Mouse (Mus musculus) adrenal gland, adult (tissue): Measurements from ENCODE around the gene Bend5.

ENCODE experiments used
- DNase-seq, 2 experiments: peaks; one replicate each; pipeline ENCODE4 v3.0.0; 2022 to 2023; ENCODE audit warnings: low spot score in 1 of 2; ENCODE audit not compliant: inconsistent age in 2 of 2

Bend5 gene

DNA sequence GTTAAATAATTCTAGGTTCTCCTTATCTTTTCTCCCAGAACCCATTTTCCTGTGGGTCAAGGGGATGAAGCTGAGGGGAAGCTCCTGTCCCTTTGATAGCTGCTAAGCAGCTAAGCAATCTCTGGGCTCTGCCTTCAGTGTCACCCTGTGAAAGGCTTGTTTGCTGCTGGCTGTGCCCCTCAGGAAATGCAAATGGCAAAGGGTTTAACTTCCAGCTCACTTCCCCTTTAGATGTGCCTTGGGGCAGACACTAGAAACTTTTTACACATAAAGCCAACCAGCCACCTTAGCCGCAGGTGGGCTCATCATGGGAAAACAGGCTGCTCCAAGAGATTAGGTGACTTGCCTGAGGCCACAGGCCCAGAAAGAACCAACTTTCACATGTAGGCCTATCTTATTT, 26.9 kb downstream of the Bend5 start:
- DNase-seq: no peak

DNA sequence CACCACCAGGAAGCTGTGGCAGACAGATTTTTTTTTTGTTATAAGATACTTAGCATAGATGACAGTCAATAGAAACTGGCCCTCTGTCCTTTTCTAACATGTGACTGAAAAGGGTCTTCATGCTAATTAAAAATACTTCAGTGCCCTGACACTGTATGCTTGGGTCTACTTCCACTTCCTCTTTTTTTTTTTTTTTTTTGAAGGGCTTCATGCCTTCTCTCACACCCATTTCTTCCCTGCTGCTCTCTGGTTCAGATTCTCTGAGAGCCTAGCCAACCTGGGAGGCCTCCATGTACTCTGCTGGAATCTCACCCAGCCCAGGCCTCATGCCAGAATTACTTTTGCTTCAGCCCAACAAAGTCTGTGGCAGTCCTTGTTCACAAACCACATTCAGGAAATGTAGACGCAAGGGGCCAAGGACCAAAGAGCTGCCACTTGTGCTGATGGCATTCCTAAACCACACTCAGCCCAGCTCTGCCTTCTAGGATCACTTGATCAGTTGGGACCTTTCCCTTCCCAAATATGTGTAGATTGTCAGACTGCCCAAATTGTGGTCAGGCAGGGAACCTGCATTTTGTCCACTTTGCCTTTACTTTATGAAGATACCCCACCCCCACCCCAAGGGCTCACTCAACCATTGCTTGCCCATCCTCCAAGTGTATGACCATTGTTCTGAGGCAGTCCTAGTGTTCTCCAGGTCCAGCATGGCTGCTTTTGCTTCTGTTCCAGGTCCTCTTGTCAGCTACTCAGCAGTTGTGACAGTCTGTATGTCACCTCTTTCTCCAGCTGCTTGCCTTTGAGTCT, 27.8 kb downstream of the Bend5 start:
- peak; percentile 68 to 71 for DNase-seq

DNA sequence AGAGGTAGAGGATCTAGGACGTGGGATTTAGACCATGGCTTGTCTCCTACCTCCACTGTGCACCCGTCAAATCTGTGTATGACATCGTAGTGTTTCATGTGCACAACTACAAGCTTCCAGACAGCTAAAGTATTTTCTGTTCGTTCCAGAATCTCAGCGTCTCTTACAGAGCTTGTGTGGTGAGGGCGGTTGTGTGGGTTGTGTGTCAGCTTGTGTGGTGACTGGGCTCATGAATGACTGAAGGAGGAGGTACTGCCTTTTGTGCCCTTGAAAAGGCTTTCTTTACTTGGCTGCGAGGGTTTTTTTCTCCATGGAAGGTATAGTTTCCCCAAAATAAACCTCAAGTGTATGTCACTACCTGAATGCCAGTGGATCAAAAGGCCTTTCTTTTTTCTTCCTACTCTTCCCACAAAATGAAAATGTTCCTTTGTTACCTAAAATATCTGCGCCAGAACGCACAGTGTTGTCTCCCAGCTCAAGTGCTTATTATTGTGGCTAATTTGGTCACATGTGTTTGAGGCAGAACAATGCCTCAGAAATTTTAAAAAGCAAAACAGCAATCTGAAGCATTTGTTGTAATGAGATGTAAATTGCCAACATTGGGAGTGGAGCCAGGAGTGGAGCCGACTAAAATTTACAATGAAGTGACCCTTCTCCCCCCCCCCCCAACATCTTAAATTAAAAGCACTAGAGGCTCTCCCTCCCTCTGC, 29.3 kb downstream of the Bend5 start:
- no peak for DNase-seq

DNA sequence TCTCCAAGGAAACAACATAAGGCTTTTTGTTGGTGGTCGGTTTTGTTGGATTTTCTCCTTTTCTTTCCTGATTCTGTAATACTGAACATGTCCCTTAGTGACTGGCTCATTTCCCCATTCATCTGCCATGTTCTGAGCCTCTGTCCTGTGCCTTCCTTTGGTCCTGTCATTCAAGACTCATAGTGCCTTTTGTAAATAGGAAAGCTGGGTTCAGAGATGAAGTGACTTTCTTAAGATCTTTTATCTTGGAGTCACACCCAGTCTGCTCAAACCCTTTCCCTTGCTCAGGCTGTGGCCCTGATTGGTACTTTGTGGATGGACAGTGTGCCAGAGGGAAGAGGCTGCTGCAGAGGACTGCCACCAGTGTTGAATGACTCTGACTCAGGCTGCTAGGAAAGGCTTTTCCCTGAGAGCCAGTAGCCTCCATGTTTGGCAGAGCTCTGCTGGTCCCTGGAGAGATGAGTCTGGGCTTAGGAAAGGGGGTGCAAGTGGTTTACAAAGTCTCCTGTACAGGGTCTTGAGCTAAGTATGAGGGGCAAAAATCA, 29.9 kb downstream of the Bend5 start:
- DNase-seq: no peak

DNA sequence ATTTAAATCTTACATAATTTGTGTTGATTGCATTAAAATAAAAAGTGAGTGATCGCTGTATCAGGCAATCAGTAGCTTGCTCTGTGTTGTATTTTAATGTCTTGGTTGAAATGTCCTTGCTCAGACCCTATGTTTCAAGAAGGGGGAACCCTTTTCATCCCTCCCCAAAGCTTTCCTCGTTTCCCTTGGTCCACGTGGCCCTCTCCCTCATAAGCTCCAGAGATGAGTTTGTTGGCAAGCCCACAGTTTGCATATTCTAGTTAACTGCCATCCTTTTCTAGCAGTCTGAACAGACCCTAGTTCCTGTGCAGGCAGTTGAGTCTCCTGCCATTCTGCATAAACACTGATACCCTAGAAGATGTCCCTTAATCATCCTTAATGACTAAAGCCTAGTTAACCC, 33.1 kb downstream of the Bend5 start:
- no peak for DNase-seq

DNA sequence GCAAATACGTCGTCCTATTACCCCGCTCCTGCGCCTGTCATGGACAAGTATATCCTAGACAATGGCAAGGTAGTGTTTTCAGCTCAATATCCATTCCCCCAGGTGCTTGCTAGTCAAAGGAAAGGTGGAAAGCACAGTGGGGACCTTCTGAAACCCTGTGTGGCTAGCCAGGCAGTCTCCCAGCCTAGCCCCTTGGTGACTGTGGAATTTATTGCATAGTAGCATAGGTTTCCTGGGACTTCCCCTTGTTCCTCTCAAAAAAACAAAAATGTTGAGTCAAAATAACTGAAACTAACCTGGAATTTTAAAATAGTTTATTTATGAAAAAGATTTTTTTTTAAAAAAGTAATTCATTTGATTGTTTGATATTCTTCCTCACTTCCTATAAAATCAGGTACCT, 33.8 kb downstream of the Bend5 start:
- DNase-seq: no peak

DNA sequence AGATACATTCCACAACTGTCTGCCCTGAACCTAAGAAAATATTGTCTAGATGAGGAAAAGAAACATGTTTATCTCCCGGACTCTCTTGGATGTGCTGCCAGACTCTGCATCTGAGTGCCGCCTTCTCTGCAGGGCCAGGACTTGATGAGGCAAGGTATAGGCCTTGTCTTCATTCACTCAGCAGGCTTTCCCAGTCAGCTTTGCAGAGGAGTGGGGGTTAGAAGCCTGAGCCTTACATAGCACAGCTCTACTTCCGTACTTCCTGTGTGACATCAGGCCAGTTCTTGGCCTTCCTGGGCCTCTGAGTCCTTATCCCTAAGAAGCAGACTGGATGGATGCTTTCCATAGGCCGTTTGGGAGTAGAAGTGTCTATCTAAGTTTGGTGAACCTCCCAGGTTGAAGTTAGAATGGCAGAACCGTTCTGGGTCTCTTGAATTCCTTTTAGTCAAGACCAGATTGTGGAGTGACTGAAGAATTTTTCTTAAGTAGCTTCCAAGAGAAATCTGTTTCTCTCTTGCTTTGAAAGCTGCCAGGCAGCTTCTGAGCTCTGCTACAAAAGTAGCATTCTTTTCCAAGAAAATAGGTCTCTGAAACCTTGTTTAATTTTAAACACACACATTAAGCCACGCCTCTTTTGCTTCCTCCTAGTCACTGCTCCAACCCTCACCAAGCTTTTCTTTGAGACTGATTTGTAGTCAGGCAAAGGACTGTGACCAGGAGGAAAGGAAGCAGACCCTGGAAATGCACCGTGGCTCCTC, 34.8 kb downstream of the Bend5 start:
- DNase-seq: no peak

DNA sequence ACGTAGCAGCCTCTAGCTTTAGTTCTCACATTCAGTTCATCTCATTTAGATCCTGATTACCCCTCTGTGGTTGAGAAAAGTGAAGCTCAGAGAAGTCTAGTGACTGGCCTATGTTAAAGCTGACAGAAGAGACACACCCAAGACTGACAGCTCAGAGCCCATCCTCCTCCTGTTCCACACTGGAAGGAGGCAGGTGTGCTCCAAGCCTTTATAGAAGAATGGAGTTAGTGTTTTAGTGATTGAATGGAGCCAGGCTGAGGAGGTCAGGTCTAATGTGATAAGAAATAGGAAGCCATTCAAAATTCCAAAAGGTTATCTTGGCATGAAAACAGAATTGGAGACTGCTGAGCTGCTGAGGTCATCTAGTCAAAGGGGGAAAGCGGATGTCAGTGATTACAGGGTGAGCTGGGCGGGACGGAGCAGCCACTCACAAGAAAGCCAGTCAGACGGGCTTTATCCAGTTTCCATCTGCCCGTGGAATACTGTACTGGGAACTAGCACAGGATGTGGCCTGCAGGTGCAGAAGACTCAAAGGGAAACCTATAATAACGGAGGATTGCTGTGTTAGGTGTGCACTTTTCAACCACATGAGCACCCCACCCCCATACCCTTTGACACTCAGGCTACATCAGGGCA, 36.6 kb downstream of the Bend5 start:
- DNase-seq: no peak

DNA sequence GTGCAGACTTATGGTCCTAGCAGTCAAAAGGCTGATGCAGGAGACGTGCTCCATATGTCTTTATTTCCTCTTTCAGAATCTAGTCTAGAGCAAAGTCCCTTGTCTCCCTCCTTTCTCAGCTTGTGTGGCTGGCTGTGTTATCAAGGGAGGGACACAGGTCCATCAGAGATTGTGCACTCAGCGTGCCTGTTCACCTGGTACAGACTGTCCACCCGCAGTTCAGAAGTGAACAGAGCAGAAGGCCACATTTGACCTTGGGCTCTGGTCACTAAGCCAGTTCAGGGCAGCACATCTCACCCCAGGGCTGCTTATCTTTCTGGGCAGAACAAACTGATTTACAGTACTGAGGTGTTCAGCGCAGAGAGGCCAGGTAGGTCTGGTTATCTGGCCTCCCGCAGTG, 37.4 kb downstream of the Bend5 start:
- DNase-seq: no peak

DNA sequence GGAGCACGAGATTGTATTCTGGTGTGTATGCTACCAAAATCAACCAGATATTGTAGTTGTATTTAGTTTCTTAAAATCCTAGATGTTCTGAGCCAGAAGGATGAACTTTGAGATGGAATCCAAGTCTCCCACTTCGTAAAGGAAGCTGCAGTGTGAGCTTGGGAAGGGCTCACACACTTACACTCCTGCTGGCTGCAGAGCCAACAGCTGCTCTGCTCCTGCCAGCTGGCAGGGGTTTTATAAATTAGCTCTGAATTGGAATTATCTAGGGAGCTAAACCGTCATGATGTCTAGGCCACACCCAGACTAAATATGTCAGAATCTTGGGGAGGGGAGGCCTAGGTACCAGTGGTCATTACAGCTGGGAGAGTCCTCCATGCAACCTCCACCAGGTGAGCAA, 38.5 kb downstream of the Bend5 start:
- DNase-seq: no peak

DNA sequence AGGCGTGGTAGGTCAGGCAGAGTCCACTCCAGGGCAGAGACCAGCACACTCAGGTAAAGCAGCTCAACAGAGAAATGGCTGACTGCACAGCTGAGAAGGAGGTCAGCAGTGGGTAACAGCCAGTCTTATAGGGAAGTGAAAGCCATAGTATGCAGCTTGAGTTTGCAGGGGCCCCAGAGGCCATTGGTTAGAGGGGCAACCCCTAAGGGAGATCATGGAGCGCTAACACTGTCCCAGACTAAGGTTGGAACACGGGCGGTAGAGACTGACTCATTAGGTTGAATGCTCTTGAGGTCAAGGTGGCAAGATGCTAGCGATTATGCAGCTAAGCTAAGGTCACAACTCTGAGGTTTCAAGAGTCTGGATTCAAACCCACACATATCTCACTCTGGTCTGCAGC, 40.8 kb downstream of the Bend5 start:
- peak; percentile 42 to 76 for DNase-seq

DNA sequence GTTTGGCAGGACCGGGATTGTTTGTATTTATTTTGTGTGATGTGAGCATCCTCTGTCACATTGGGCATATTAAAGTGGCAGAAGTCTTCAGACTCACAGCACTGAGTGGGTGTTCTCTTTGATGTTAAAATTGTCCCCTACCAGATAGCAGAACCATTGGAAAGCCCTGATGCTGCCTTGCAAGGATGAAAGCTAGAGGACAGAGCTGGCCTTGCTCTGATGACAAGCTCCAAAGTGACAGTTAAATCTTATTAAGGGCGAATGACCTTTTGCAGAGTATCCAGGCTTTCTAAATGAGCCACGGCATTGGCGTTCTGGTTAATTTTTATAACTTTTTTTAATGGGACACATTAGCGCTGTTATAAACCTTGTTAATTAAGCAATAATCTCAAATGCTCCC, 42.8 kb downstream of the Bend5 start:
- DNase-seq: peak in 1 of 2 experiments; percentile 68

DNA sequence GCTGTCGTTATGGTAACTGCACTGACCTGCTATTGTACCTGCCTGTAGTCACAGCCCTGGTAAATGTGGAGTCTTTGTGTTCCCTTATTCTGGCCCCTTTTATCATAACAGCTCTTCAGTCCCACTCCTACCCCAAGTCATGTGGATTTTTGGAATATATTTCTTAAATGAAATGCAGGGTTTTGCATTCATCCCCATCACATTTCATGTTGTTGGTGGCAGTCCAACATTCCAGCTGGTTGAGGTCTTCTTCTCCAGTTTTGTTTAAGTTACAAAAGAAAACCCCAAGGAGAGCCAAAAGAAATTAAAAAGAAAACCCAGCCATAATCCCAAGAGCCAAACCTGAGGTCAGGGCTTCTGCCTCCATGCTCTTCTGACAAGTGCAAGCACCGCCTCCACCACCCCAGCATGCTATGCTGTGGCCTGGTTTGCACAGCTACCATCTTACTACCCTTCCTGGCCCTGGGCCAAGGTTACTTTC, 52.5 kb downstream of the Bend5 start:
- DNase-seq: no peak

DNA sequence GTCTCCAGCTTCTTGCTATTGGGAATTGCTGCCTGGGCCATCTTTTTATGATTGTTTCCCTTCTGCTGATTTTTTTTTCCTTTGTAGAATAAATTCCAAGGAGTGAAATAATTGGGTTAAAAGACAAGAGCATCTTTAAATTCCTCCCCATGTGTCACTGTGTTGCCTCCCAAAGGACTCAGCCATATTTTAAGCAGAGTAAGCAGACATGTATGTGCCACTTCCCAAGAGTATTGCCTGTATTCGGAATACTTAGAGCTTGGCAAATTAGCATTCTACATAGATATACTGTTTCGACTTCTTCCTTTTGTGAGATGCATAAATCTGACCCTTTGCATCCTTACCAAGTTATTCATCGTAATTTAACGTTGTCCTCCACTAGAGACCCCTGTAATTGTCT, 53.0 kb downstream of the Bend5 start:
- DNase-seq: no peak

DNA sequence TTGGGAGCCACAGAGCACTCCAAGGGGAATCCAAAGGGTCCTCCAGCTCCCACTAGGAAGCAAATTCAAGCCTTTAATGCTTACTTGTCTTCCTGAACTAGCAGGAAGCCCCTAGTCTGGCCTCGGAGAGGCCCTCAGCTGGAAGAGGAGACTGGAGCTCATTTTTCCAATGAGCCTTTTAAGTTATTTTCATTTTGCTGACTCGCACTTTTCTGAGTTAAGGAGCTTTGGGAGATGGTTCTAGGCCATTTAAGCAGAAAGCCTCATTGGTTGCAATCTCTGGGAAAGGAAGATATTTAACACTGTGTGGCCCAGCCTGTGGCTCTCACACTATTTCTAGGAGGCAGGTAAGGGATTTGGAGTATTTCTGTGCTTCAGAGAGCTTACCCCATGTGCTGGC, 55.0 kb downstream of the Bend5 start:
- no peak for DNase-seq

DNA sequence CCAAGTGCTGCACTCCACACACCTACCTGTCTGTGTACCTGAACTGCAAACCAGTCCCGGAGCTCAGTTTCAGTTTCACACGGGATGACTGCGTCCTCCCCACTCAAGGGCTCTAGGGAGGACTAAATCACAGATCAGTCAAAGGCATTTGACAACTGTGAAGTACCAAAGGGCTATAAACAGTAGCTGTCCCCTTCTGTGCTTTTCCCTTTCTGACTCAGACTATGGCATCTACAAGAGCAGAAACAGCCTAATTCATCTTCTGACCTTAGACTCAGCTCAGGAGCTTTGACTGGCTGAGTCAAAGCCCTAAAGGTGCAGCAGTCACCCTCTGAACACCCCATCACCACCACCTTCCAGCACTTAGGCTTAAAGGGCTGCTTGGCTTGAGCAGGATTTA, 56.9 kb downstream of the Bend5 start:
- peak in 1 of 2 experiments; percentile 60 for DNase-seq

DNA sequence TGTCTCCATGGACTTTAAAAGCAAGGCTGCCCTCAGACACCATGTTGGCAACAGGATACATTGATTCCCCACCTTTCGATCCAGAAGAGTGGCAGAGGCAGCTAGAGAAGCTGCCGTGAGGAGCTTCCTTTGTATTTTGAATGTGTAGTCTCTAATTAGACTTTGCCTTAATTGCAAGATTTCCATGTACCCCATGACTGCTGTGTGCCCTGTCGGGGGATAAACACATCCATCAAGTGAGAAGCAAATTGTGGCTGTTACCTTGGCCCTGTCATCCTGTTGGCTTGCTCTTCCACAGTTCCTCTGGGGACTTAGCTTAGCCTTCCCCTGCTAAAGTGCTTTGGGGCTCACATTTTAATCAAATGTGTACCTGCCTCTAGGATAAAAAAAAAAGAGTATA, 57.7 kb downstream of the Bend5 start:
- no peak for DNase-seq

DNA sequence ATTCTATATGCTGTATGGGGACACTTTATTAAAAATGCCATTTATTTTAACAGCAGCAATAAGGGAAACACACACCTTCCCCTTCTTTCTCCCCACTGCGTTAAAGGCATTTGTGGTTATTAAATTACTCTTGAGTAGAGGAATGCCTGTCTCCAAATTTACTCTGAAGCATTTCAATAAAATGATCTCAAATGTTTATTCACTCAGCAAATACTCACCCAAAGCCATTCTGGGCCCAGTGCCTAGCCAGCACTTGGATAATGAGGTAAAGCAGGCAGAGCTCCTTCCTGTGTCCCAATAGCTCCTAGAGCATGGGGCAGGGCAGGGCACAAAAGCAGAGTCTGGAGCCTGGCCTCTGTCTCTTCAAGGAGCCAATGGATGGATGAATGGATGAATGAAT, 58.2 kb downstream of the Bend5 start:
- no peak for DNase-seq

DNA sequence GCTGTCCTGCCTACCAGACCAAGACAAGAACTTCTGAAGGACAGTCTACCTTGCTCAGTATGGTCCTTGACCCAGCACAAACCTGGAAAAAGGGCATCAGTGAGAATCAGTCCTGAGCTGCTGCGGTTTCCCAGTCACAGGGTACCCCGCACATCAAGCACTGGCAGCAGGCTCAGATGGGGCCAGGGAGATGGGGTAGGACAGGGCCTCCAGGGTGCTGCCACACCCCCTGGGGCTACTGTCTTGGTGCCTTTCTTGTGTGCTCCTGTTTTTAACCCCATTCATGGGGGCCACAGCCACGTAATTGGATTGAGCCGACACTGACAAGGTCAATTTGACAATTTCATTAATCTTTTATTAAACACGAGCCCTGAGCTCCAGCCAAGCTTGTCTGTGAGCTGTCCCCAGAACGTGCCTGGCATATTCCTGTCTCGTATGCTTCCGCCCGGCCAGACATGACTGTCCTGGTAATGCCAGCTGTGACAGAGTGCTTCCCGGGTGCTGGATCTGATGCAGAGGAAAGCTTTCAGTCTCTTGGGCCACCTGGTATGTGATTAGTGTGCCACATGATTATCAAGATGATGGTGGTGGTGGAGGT, 60.7 kb downstream of the Bend5 start:
- peak in 1 of 2 experiments; percentile 51 for DNase-seq

DNA sequence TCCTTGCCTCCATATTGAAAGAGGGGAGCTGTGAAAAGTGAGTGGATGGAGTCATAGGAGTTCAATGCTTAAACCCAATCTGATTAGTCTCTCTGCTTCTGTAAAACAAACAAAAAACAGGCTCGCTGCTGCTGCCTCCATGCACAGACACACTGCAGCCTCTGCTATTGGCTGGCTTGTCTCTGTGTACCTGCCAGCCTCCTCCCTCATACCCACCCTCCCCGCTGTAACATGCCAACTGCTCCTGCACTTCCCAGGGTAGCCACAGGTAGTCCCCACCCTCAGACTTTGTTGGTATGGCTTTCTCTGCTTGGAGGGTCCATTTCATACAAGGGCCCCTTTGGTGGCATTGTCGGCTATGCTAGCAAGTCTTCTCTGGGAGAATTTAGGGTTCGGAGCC, 62.7 kb downstream of the Bend5 start:
- no peak for DNase-seq

DNA sequence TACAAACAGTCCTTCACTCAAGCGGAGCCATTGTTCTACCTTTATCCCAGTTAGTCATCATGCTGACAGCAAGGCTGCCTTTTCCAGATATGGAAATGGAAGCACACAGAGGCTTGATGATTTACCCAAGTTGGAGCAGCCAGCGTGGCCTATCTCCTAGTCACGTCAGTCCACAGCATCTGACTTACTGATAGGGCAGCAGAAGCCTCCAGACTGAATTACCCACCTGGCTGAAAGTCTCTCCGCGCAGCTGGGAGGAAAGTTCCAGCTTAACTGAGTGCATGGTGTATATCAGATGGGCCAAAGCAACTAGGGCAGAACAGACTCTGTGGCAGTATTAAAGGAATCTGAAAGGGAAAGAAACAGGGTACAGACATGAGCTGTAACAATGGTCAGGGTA, 68.7 kb downstream of the Bend5 start:
- no peak for DNase-seq
